Mouse (Mus musculus): Measurements from ENCODE around the gene Vsir. TPM values are rescaled to one million over a fixed set of nuclear protein-coding genes. Genes with fewer than 3 reads are reported as not detected.

Vsir gene
- total RNA-seq (2021) (10 to 100 TPM; 14.9 to 20.9 TPM), polyA plus RNA-seq (2012; rRNA removed) (28.1 and 39.7 TPM in 2 replicates)
- long read RNA-seq, full-length matches to known transcripts = 8 of 15 reads
- long read RNA-seq, partial matches to known transcripts = 4 of 15 reads
- long read RNA-seq, other reads (novel, unspliced or antisense) = 3 of 15 reads

DNA sequence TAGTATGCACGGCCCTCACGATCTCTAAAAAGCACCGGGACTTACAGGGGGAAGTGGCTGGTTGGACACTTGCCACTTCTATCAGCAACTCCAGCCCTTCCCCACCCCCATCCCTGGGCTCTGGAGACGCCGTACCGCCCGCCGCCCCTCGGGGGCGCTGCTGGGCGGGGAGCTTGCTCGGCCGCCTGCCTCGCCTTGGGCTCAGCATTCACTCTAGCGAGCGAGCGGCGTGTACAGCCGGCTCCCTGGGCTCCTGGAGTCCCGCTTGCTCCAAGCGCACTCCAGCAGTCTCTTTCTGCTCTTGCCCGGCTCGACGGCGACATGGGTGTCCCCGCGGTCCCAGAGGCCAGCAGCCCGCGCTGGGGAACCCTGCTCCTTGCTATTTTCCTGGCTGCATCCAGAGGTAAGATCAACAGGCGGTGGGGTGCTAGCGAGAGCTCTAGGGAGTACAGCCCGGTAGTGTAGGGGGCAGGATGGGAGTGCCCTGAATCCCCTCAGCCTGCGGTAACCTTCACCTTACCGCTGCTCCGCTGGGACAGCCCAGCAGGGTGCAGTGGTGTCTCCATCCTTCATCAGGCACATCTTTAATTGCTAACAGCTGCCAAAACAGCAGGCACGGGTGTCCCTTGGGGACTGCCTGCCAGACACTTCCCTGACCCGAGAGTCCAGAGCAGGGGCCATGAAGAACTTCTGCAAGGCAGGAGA lies at the start of gene Vsir:
Gene Vsir (plus strand): TSS at position 151 of the 705 bp plus-strand sequence.
- peak within 1 kb of the TSS; percentile 86 for H3K27ac ChIP-seq
- H3K4me1 ChIP-seq (ENCODE audit: control insufficient read depth, insufficient read depth, low read length) = peaks cover 12% of the 10 kb centered on the region
- peak within 1 kb of the TSS; percentile 66 for H3K9ac ChIP-seq (ENCODE audit: low read depth, low read length)
- no peaks in the 10 kb centered on the region for H3K79me2 ChIP-seq (replicated peaks; ENCODE audit: control insufficient read depth, insufficient read depth, low read length)
- H3K27me3 ChIP-seq (ENCODE audit: control insufficient read depth, insufficient read depth, low read length) = no peaks in the 10 kb centered on the region
- no peaks in the 10 kb centered on the region for H3K36me3 ChIP-seq (ENCODE audit: control insufficient read depth, insufficient read depth, low read length)
- intact Hi-C loops (cut with DNase I) = loop anchor here (2.0 to 5.0 kb wide), 3 partner anchors 42 to 65 kb away; no protein-coding TSS in a partner anchor
- peak; percentile 79 for TF ChIP-seq POLR2A (IDR thresholded peaks at IDR 0.05; ENCODE audit: insufficient read depth, low read depth, low read length)
- 0 out of 2 replicates have a peak, but pooled peaks have one; percentile 33 for TF ChIP-seq EP300 (IDR thresholded peaks at IDR 0.05; ENCODE audit: insufficient read depth, low read depth, low read length)
- peak; percentile 81 for TF ChIP-seq CTCF (IDR thresholded peaks at IDR 0.05)
- WGBS = under 1% methylated on average over 37 of the region's 37 CpGs
- H3K4me3 ChIP-seq = peak within 1 kb of the TSS; percentile 70
- DNase-seq = peak; percentile 92 to 94

DNA sequence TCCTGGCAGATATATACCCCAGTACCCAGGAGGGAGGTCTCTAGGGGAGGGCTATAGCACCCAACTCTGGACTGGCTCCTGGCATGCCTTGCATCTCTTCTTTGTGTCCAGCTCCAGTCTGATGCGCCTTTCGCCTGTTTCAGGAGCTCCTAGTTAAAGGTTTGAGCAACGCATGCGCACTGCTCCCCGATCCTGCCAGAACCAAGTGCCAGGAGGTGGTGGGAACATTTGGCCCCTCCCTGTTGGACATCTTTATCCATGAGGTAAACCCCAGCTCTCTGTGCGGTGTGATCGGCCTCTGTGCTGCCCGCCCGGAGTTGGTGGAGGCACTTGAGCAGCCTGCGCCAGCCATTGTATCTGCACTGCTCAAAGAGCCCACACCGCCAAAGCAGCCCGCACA lies 47.0 kb upstream of the Vsir start:
- no peak overlapping the region for H3K9ac ChIP-seq (ENCODE audit: low read depth, low read length)
- DNase-seq = no peak
- no peaks in the 10 kb centered on the region for H3K79me2 ChIP-seq (replicated peaks; ENCODE audit: control insufficient read depth, insufficient read depth, low read length)
- intact Hi-C loops (cut with DNase I) = no loop called here
- TF ChIP-seq POLR2A (IDR thresholded peaks at IDR 0.05; ENCODE audit: insufficient read depth, low read depth, low read length) = no peak
- no peak for TF ChIP-seq EP300 (IDR thresholded peaks at IDR 0.05; ENCODE audit: insufficient read depth, low read depth, low read length)
- TF ChIP-seq CTCF (IDR thresholded peaks at IDR 0.05) = no peak
- H3K27me3 ChIP-seq (ENCODE audit: control insufficient read depth, insufficient read depth, low read length) = no peaks in the 10 kb centered on the region
- H3K4me3 ChIP-seq = no peak overlapping the region
- no peaks in the 10 kb centered on the region for H3K36me3 ChIP-seq (ENCODE audit: control insufficient read depth, insufficient read depth, low read length)
- WGBS = 97% methylated on average over 12 of the region's 12 CpGs
- H3K4me1 ChIP-seq (ENCODE audit: control insufficient read depth, insufficient read depth, low read length) = peaks cover 3% of the 10 kb centered on the region; the same call in 1 of the 2 replicates
- H3K27ac ChIP-seq = no peak overlapping the region

DNA sequence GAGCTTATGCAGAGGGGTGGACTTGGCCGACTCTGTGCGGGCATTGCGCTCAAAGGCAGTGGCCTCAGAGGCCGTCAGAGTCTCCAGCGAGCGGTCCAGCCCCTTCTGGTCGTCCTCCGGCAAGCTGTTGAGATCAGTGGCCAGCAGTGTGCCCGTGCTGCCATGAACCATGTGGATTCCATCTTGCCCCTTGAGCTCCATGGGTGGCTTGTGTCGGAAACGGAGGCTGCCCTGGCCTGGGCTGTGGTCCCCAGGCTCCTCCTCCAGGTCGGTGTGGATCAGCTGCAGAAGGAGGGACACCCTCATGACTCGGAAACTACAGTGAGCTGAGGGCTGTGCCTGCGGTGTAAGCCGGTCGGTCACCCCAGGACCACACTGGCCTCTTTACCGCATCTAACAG lies 43.2 kb upstream of the Vsir start:
- no peak for TF ChIP-seq CTCF (IDR thresholded peaks at IDR 0.05)
- no peak for TF ChIP-seq EP300 (IDR thresholded peaks at IDR 0.05; ENCODE audit: insufficient read depth, low read depth, low read length)
- Histone ChIP-seq H3K9ac (ENCODE audit: low read depth, low read length) (no peak overlapping the region), H3K27me3 (ENCODE audit: control insufficient read depth, insufficient read depth, low read length) (no peaks in the 10 kb centered on the region), H3K36me3 (ENCODE audit: control insufficient read depth, insufficient read depth, low read length) (no peaks in the 10 kb centered on the region), H3K4me1 (ENCODE audit: control insufficient read depth, insufficient read depth, low read length) (no peaks in the 10 kb centered on the region), H3K4me3 (no peak overlapping the region), H3K79me2 (replicated peaks; ENCODE audit: control insufficient read depth, insufficient read depth, low read length) (no peaks in the 10 kb centered on the region), H3K27ac (no peak overlapping the region)
- no peak for DNase-seq
- 80% methylated on average over 17 of the region's 17 CpGs for WGBS
- intact Hi-C loops (cut with DNase I) = no loop called here

DNA sequence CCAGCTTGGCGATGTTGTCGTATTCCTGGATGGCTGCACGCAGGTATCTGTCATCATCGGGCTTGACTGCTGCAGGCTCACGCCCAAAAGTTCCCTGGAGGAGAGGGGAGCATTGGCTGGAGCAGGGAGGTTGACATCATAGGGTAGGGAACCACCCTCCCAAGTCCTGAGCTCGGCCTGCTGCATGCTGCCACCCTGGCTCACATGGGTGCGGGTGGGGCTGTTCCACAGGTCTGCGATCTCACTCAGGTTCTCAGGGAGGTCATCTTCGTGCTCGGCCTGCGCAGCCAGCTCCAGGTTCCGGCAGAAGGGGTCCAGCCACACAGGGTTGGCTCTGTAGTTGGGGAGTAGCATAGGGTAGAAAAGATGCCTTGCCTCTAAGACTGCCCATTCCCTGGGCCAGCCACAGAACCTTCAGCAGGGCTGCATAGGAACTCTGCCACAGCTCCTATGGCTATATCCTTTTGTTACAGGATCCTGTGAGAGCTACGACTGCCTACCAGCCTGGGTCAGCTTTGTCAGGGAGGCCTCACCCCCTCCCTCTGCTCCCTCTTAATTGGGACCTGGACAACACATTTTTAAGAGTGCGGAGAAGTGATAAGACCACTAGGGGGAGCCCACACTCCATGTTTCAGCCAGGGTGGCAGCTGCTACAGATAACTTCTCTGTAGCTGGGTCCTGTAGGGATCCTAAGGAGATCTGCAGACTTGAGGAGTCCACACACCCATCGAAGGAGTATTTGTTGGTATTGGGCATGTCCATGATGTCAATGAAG lies 41.6 kb upstream of the Vsir start:
- no peaks in the 10 kb centered on the region for H3K4me1 ChIP-seq (ENCODE audit: control insufficient read depth, insufficient read depth, low read length)
- H3K27me3 ChIP-seq (ENCODE audit: control insufficient read depth, insufficient read depth, low read length) = no peaks in the 10 kb centered on the region
- WGBS = 57% methylated on average over 15 of the region's 15 CpGs
- no peaks in the 10 kb centered on the region for H3K79me2 ChIP-seq (replicated peaks; ENCODE audit: control insufficient read depth, insufficient read depth, low read length)
- no peaks in the 10 kb centered on the region for H3K36me3 ChIP-seq (ENCODE audit: control insufficient read depth, insufficient read depth, low read length)
- no peak overlapping the region for H3K4me3 ChIP-seq
- intact Hi-C loops (cut with DNase I) = loop anchor here (1.0 to 2.0 kb wide), 5 partner anchors 42 to 456 kb away; partner anchors contain the start of gene Vsir
- H3K9ac ChIP-seq (ENCODE audit: low read depth, low read length) = no peak overlapping the region
- DNase-seq = peak; percentile 70
- H3K27ac ChIP-seq = no peak overlapping the region
- TF ChIP-seq EP300 (IDR thresholded peaks at IDR 0.05; ENCODE audit: insufficient read depth, low read depth, low read length) (peak; percentile 89), CTCF (IDR thresholded peaks at IDR 0.05) (peak; percentile 93), POLR2A (IDR thresholded peaks at IDR 0.05; ENCODE audit: insufficient read depth, low read depth, low read length) (no peak)

GRCm38 (mm10) chr10:60310629-60311028 lies 36.0 kb upstream of the Vsir start:
- no peak overlapping the region for H3K4me3 ChIP-seq
- TF ChIP-seq POLR2A (IDR thresholded peaks at IDR 0.05; ENCODE audit: insufficient read depth, low read depth, low read length) (no peak), CTCF (IDR thresholded peaks at IDR 0.05) (no peak), EP300 (IDR thresholded peaks at IDR 0.05; ENCODE audit: insufficient read depth, low read depth, low read length) (no peak)
- no peaks in the 10 kb centered on the region for H3K27me3 ChIP-seq (ENCODE audit: control insufficient read depth, insufficient read depth, low read length)
- WGBS = 88% methylated on average over 13 of the region's 13 CpGs
- no peak overlapping the region for H3K9ac ChIP-seq (ENCODE audit: low read depth, low read length)
- no peak overlapping the region for H3K27ac ChIP-seq
- no peaks in the 10 kb centered on the region for H3K36me3 ChIP-seq (ENCODE audit: control insufficient read depth, insufficient read depth, low read length)
- H3K79me2 ChIP-seq (replicated peaks; ENCODE audit: control insufficient read depth, insufficient read depth, low read length) = no peaks in the 10 kb centered on the region
- intact Hi-C loops (cut with DNase I) = no loop called here
- H3K4me1 ChIP-seq (ENCODE audit: control insufficient read depth, insufficient read depth, low read length) = no peaks in the 10 kb centered on the region
- DNase-seq = no peak
